In the genomic region with DNA sequence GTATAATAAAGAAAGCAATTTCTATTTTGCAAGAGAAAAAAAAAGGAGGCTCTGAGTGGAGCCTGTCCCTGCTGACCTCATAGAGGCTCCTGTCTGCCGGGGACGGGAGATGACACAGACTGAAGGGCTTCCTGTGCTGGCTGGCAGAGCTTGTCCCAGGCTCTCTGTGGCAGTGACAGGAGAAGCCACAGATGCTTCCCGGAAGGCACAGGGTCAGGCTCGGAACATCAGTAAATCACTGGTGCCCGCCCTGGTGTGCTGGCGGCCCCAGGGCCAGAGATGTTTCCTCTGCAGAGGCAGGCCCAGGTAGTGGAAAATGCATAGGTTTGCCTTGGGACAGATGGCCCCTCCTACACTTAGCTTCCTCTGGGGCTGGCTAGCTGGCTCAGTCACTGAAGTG, we compare ENCODE assay signal across 10 mouse cellular contexts. TPM values are rescaled to one million over a fixed set of nuclear protein-coding genes. Genes with fewer than 3 reads are reported as not detected.
DNase-seq lines count a peak whose midpoint lies in the region; ATAC-seq lines count a peak whose summit lies in the region.
"Had no signal": no experiment of that assay in that cellular context is flagged by ENCODE, and none has a peak within 500 bp of the region (broad histone marks: within the 10 kb centered on the region; RNA-seq: fewer than 3 reads in every experiment).

No protein-coding gene starts in this region.

- H3K9me3 ChIP-seq in forebrain, embryonic 13.5 days (replicated peaks), result no peaks in the 10 kb centered on the region
- no peaks in the 10 kb centered on the region for H3K9me3 ChIP-seq in forebrain, embryonic 16.5 days (ENCODE audit: control insufficient read depth, low read length)
- H3K9me3 ChIP-seq in lung, embryonic 15.5 days, result no peaks in the 10 kb centered on the region
- no peaks in the 10 kb centered on the region for H3K9me3 ChIP-seq in midbrain, embryonic 14.5 days (ENCODE audit: control insufficient read depth, low read length)
- H3K9me3 ChIP-seq: hindbrain, embryonic 12.5 days had no signal

- H3K4me1 ChIP-seq in forebrain, embryonic 13.5 days, result no peaks in the 10 kb centered on the region
- no peaks in the 10 kb centered on the region for H3K4me1 ChIP-seq in forebrain, embryonic 16.5 days (replicated peaks; ENCODE audit: control insufficient read depth, insufficient read depth, low read length)
- H3K4me1 ChIP-seq in lung, embryonic 15.5 days, result peaks cover 19% of the 10 kb centered on the region
- no peaks in the 10 kb centered on the region for H3K4me1 ChIP-seq in midbrain, embryonic 14.5 days (ENCODE audit: control insufficient read depth, insufficient read depth, low read length)

- no peak for ATAC-seq in forebrain, embryonic 13.5 days
- no peak for ATAC-seq in forebrain, embryonic 16.5 days
- peak; percentile 56 to 85 for ATAC-seq in hematopoietic stem cell, adult 5-6 weeks (replicated peaks in 1 of 2; ENCODE audit: insufficient read depth in 1 of 2, low FRiP score in 2 of 2, low TSS enrichment in 1 of 2, low read depth in 1 of 2, poor library complexity in 2 of 2, severe bottlenecking in 2 of 2)
- peak; percentile 77 for ATAC-seq in lung, embryonic 15.5 days (ENCODE audit: borderline replicate concordance, extremely low read depth, low FRiP score, low TSS enrichment)
- no peak for ATAC-seq in midbrain, embryonic 14.5 days (ENCODE audit: low FRiP score, low TSS enrichment)

- no peak overlapping the region for H3K4me3 ChIP-seq in forebrain, embryonic 13.5 days
- no peak overlapping the region for H3K4me3 ChIP-seq in forebrain, embryonic 16.5 days (replicated peaks; ENCODE audit: low read length)
- no peak overlapping the region for H3K4me3 ChIP-seq in lung, embryonic 15.5 days
- no peak overlapping the region for H3K4me3 ChIP-seq in midbrain, embryonic 14.5 days (replicated peaks; ENCODE audit: low read depth, low read length)
- H3K4me3 ChIP-seq: hindbrain, embryonic 12.5 days had no signal

- WGBS in forebrain, embryonic 13.5 days, result 72% methylated on average over 6 of the region's 6 CpGs
- 68% methylated on average over 6 of the region's 6 CpGs for WGBS in forebrain, embryonic 16.5 days
- 29% methylated on average over 6 of the region's 6 CpGs for WGBS in lung, embryonic 15.5 days
- 73% methylated on average over 6 of the region's 6 CpGs for WGBS in midbrain, embryonic 14.5 days

- no peaks in the 10 kb centered on the region for H3K27me3 ChIP-seq in forebrain, embryonic 13.5 days
- H3K27me3 ChIP-seq in forebrain, embryonic 16.5 days (replicated peaks; ENCODE audit: control insufficient read depth, insufficient read depth, low read length), result no peaks in the 10 kb centered on the region
- no peaks in the 10 kb centered on the region for H3K27me3 ChIP-seq in lung, embryonic 15.5 days
- no peaks in the 10 kb centered on the region for H3K27me3 ChIP-seq in midbrain, embryonic 14.5 days (ENCODE audit: control insufficient read depth, insufficient read depth, low read length)
- H3K27me3 ChIP-seq: CH12.LX; hindbrain, embryonic 12.5 days had no signal

- H3K27ac ChIP-seq in forebrain, embryonic 13.5 days, result no peak overlapping the region
- H3K27ac ChIP-seq in forebrain, embryonic 16.5 days (ENCODE audit: low read length), result no peak overlapping the region
- peak overlapping the region; percentile 48 for H3K27ac ChIP-seq in lung, embryonic 15.5 days
- no peak overlapping the region for H3K27ac ChIP-seq in midbrain, embryonic 14.5 days (replicated peaks; ENCODE audit: low read depth, low read length)
- H3K27ac ChIP-seq: hindbrain, embryonic 12.5 days had no signal

- no peaks in the 10 kb centered on the region for H3K36me3 ChIP-seq in forebrain, embryonic 13.5 days (ENCODE audit: poor library complexity, severe bottlenecking)
- no peaks in the 10 kb centered on the region for H3K36me3 ChIP-seq in forebrain, embryonic 16.5 days (ENCODE audit: control insufficient read depth, insufficient read depth)
- no peaks in the 10 kb centered on the region for H3K36me3 ChIP-seq in lung, embryonic 15.5 days
- no peaks in the 10 kb centered on the region for H3K36me3 ChIP-seq in midbrain, embryonic 14.5 days (ENCODE audit: control insufficient read depth, insufficient read depth, low read length)
- H3K36me3 ChIP-seq: hindbrain, embryonic 12.5 days had no signal

- H3K9ac ChIP-seq in forebrain, embryonic 13.5 days, result 0 out of 2 replicates have a peak overlapping the region, but pooled peaks have one; percentile 2
- no peak overlapping the region for H3K9ac ChIP-seq in forebrain, embryonic 16.5 days (replicated peaks; ENCODE audit: low read depth, low read length)
- H3K9ac ChIP-seq in lung, embryonic 15.5 days, result no peak overlapping the region
- no peak overlapping the region for H3K9ac ChIP-seq in midbrain, embryonic 14.5 days (replicated peaks; ENCODE audit: low read length)
- H3K9ac ChIP-seq: hindbrain, embryonic 12.5 days had no signal

- DNase-seq in ZHBTc4 (ENCODE audit: low read depth, low spot score), result peak; percentile 60
- no peak for DNase-seq in midbrain, embryonic 14.5 days
- DNase-seq in layer of hippocampus, postnatal 14 days (ENCODE audit: low spot score in 2 of 2), result no peak
- no peak for DNase-seq in adipocyte (ENCODE audit: low spot score)

- H3K4me2 ChIP-seq in forebrain, embryonic 13.5 days, result no peak overlapping the region
- H3K4me2 ChIP-seq in forebrain, embryonic 16.5 days (ENCODE audit: low read length), result no peak overlapping the region
- no peak overlapping the region for H3K4me2 ChIP-seq in lung, embryonic 15.5 days
- no peak overlapping the region for H3K4me2 ChIP-seq in midbrain, embryonic 14.5 days (ENCODE audit: low read length)
- H3K4me2 ChIP-seq: hindbrain, embryonic 12.5 days had no signal

RNA-seq across cellular contexts. Expression of a gene that starts 20.8 kb away (rescaled TPM):
- 4.5 and 5.2 TPM in 2 replicates for polyA plus RNA-seq in forebrain, embryonic 13.5 days (2015; fragmentation: Nextera tagmentation; extraction: Ambion mirVana)
- 4.7 and 5.6 TPM in 2 replicates for polyA plus RNA-seq in forebrain, embryonic 16.5 days (2015; fragmentation: Nextera tagmentation; extraction: Ambion mirVana)
- total RNA-seq in hematopoietic stem cell, adult 5-6 weeks (2017), result 10.0 and 11.6 TPM in 2 replicates
- polyA plus RNA-seq in lung, embryonic 15.5 days (2015; fragmentation: Nextera tagmentation; extraction: Ambion mirVana), result 12.3 and 12.6 TPM in 2 replicates
- polyA plus RNA-seq in midbrain, embryonic 14.5 days (2014; fragmentation: Nextera tagmentation; extraction: Ambion mirVana), result 6.9 and 7.8 TPM in 2 replicates
- 10 to 100 TPM; 50.2 to 52.9 TPM for total RNA-seq in layer of hippocampus, postnatal 14 days (2021)

RNA-seq across cellular contexts. Expression of a gene that starts 56.3 kb away (rescaled TPM):
- polyA plus RNA-seq in forebrain, embryonic 13.5 days (2015; fragmentation: Nextera tagmentation; extraction: Ambion mirVana), result 127 and 129 TPM in 2 replicates
- 136 and 141 TPM in 2 replicates for polyA plus RNA-seq in forebrain, embryonic 16.5 days (2015; fragmentation: Nextera tagmentation; extraction: Ambion mirVana)
- total RNA-seq in hematopoietic stem cell, adult 5-6 weeks (2017), result 35.6 and 43.0 TPM in 2 replicates
- 101 and 107 TPM in 2 replicates for polyA plus RNA-seq in lung, embryonic 15.5 days (2015; fragmentation: Nextera tagmentation; extraction: Ambion mirVana)
- 138 and 165 TPM in 2 replicates for polyA plus RNA-seq in midbrain, embryonic 14.5 days (2014; fragmentation: Nextera tagmentation; extraction: Ambion mirVana)
- total RNA-seq in layer of hippocampus, postnatal 14 days (2021), result 10 to 100 TPM; 78.8 to 90.1 TPM

Comparison
In these comparisons a context has a peak if more than half of its experiments do, and no peak if none do; other contexts are left out.
1. ATAC-seq: peak in hematopoietic stem cell, adult 5-6 weeks (2 of 2) and lung, embryonic 15.5 days (single experiment); none in forebrain, embryonic 13.5 days (single experiment), forebrain, embryonic 16.5 days (single experiment) and midbrain, embryonic 14.5 days (single experiment).